Mouse (Mus musculus) hindbrain, postnatal 0 days (tissue): ENCODE data around the gene Tmem132b. TPM values are rescaled to one million over a fixed set of nuclear protein-coding genes. Genes with fewer than 3 reads are reported as not detected.

Experiments
- ATAC-seq: fragments of 200-750 bp; cut with Nextera tagmentation; 2 replicates; pipeline ENCODE4 v1.8.0; 2017; ENCODE audit warnings: mild to moderate bottlenecking, moderate TSS enrichment, moderate library complexity
- DNase-seq: peaks from one replicate; pipeline ENCODE4 v3.0.0-alpha.2; 2015; ENCODE audit warnings: low spot score
- H3K27ac ChIP-seq: fragments of 300-500 bp; sonication (generic); 2 replicates; pipeline ENCODE4 v1.5.1; 2014; ENCODE audit warnings: mild to moderate bottlenecking
- H3K27me3 ChIP-seq: fragments of 300-500 bp; sonication (generic); 2 replicates; pipeline ENCODE4 v1.6.1; 2014; ENCODE audit warnings: low read length, mixed read lengths; ENCODE audit not compliant: insufficient read depth
- H3K36me3 ChIP-seq: fragments of 300-500 bp; sonication (generic); 2 replicates; pipeline ENCODE4 v1.6.1; 2014; ENCODE audit warnings: low read length, mixed read lengths; ENCODE audit not compliant: insufficient read depth
- H3K4me1 ChIP-seq: fragments of 300-500 bp; sonication (generic); 2 replicates; pipeline ENCODE4 v1.6.1; 2014; ENCODE audit warnings: antibody characterized with exemption, low read length, mixed read lengths; ENCODE audit not compliant: insufficient read depth
- H3K4me2 ChIP-seq: fragments of 300-500 bp; sonication (generic); 2 replicates; pipeline ENCODE4 v1.6.1; 2014; ENCODE audit warnings: low read depth, mild to moderate bottlenecking, low read length, moderate library complexity, mixed read lengths
- H3K4me3 ChIP-seq: fragments of 300-500 bp; sonication (generic); 2 replicates; pipeline ENCODE4 v1.5.1; 2014; ENCODE audit warnings: low read length
- H3K9ac ChIP-seq: fragments of 300-500 bp; sonication (generic); replicated peaks from 2 replicates; pipeline ENCODE4 v1.6.1; 2014; ENCODE audit warnings: mild to moderate bottlenecking, low read length, moderate library complexity, mixed read lengths
- H3K9me3 ChIP-seq: fragments of 300-500 bp; sonication (generic); 2 replicates; pipeline ENCODE4 v1.6.1; 2016; ENCODE audit warnings: low read length, mixed read lengths
- CTCF ChIP-seq: IDR thresholded peaks from 2 replicates; pipeline ENCODE4 v1.5.1; 2016; ENCODE audit warnings: antibody characterized with exemption, control low read depth, low read depth
- WGBS: fragments of 180-500 bp; shearing (Covaris S2); extraction: QIAGEN DNeasy Blood & Tissue Kit; methylation state at CpG from one replicate; pipeline ENCODE4 v1.1.7; 2014; 5-methylcytosine and 5-hydroxymethylcytosine counted together
- polyA plus RNA-seq: library from polyadenylated mRNA; unstranded; fragments of >200 nt; fragmentation: Nextera tagmentation; extraction: Ambion mirVana; gene quantifications from 2 replicates; pipeline ENCODE4 v1.2.1, GENCODE M21; 2015
- total RNA-seq: library from RNA; depleted of rRNA; stranded (reverse); fragments of >200 nt; gene quantifications from 2 replicates; pipeline ENCODE4 v1.2.3, GENCODE M21; 2014

Tmem132b gene
- total and polyA plus RNA-seq, 2 experiments from 2014 or later, result 6.9 to 45.9 TPM

DNA sequence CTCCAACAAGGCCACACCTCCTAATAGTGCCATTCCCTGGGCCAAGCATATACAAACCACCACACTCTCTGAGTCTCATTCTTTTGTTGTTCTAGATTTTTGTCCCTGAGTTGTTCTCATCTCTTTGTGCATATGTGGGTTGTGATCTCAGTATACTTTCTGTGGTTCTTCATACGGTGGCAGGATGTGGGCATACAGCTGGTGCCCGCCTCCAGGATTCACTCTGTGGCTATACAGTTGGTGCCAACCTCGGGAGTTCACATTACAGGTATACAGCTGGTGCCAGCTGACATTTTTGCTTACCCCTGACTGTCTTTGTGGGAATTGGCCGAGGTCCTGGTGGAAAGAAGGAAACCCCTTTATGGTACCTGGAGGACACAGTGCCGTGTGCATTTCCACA, 53.6 kb downstream of the Tmem132b start:
- 90% methylated on average over 5 of the region's 5 CpGs for WGBS

DNA sequence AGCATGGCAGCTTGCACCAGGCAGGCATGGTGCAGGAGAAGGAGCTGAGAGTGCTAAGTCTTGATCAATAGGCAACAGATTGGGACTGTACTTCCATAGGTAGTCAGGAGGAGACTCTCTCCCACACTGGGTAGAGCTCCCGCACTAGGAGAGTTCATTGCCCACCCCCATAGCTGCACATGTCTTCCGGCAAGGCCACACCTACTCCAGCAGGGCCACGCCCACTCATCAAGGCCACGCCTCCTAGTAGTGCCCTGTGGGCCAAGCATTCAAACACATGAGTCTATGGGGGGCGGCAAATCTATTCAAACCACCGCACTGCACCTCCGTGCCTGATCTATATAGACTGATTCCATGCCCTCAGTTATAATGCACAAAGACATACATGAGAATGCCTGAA, 56.6 kb downstream of the Tmem132b start:
- H3K27ac ChIP-seq, result no peak overlapping the region
- no peak overlapping the region for H3K4me2 ChIP-seq
- peaks cover 7% of the 10 kb centered on the region; the same call in 1 of the 2 replicates for H3K4me1 ChIP-seq
- H3K9me3 ChIP-seq, result no peaks in the 10 kb centered on the region
- no peaks in the 10 kb centered on the region for H3K36me3 ChIP-seq
- H3K27me3 ChIP-seq, result no peaks in the 10 kb centered on the region
- no peak overlapping the region for H3K9ac ChIP-seq
- 67% methylated on average over 7 of the region's 7 CpGs for WGBS
- no peak for TF ChIP-seq CTCF
- DNase-seq (no peak), ATAC-seq (no peak)
- no peak overlapping the region for H3K4me3 ChIP-seq

More for the DNA sequence above, 53.6 kb downstream of the Tmem132b start:
- no peaks in the 10 kb centered on the region for H3K9me3 ChIP-seq
- peaks cover 7% of the 10 kb centered on the region; the same call in 1 of the 2 replicates for H3K4me1 ChIP-seq
- H3K9ac ChIP-seq, result no peak overlapping the region
- H3K36me3 ChIP-seq, result no peaks in the 10 kb centered on the region
- no peak for DNase-seq
- H3K27ac ChIP-seq, result no peak overlapping the region
- TF ChIP-seq CTCF, result no peak
- H3K27me3 ChIP-seq, result no peaks in the 10 kb centered on the region
- ATAC-seq, result no peak
- H3K4me3 ChIP-seq, result no peak overlapping the region
- H3K4me2 ChIP-seq, result no peak overlapping the region

DNA sequence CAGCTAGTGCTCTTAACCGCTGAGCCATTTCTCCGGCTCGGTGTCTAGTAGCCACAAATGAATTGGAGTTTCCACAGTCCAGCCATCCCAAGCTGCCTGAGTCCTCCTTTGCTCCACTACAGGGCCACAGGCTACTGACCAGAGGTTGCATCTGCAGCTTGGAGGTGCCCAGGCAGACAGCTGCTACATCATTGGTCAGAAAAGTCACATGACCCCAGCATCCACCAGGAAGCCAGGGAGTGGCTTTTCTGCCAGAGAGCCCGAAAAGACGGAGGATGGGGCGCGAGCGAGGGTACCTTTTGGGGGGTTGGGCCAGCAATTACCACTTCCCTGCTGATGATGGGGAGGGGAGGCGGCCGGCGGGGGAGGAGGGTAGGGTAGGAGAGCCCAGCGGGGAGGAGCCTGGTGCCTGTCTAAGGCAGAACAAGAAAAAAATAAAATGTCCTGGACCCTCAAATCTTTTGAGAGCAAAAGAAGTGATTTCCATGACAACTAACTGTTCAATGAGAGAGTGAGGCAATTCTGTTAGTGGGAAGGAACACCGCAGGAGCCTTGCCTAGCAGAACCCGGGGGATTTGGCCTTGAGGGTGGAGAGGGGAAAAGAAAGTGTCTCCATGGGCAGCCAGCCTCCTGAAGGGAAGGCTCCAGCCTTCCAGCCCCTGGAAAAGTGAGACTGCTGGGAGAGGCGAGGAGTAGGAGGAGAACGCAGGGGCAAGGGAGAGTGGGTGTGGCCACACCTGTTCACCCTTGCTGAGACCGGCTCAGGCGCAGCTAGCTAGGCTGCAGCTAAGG, 57.5 kb downstream of the Tmem132b start:
- H3K27ac ChIP-seq, result no peak overlapping the region
- H3K36me3 ChIP-seq, result no peaks in the 10 kb centered on the region
- no peaks in the 10 kb centered on the region for H3K9me3 ChIP-seq
- peak overlapping the region; percentile 54 for H3K4me2 ChIP-seq
- no peaks in the 10 kb centered on the region for H3K27me3 ChIP-seq
- no peak for TF ChIP-seq CTCF
- H3K9ac ChIP-seq, result 0 out of 2 replicates have a peak overlapping the region, but pooled peaks have one; percentile 26
- WGBS, result 5% methylated on average over 18 of the region's 18 CpGs
- peaks cover 7% of the 10 kb centered on the region; the same call in 1 of the 2 replicates for H3K4me1 ChIP-seq
- peak; percentile 79; the same call in 1 of the 2 replicates for ATAC-seq
- DNase-seq, result peak; percentile 64
- H3K4me3 ChIP-seq, result peak overlapping the region; percentile 18

DNA sequence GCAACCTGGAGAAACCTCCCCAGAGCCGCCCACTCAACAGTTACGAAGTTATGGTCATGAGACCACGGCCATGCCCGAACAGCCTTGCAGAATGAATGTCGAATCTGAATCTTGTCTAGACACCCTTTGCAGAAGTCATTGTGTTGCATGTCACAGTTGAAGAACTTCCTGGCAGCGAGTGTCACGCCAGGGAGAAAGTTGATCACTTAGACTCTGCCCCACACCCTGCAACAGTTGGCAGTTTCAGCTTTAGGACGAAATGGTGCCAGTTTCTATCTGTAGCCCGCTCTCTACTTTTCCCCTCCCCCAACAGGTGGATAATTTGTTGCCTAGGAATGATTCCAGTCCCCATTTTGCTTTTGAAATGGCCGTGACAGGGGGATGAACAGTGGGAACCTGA, 66.5 kb downstream of the Tmem132b start:
- Histone ChIP-seq H3K9me3 (no peaks in the 10 kb centered on the region), H3K4me3 (no peak overlapping the region), H3K9ac (no peak overlapping the region), H3K27ac (no peak overlapping the region), H3K27me3 (no peaks in the 10 kb centered on the region), H3K36me3 (no peaks in the 10 kb centered on the region), H3K4me1 (no peaks in the 10 kb centered on the region), H3K4me2 (no peak overlapping the region)
- no peak for ATAC-seq
- no peak for TF ChIP-seq CTCF
- 70% methylated on average over 10 of the region's 10 CpGs for WGBS
- DNase-seq, result no peak

DNA sequence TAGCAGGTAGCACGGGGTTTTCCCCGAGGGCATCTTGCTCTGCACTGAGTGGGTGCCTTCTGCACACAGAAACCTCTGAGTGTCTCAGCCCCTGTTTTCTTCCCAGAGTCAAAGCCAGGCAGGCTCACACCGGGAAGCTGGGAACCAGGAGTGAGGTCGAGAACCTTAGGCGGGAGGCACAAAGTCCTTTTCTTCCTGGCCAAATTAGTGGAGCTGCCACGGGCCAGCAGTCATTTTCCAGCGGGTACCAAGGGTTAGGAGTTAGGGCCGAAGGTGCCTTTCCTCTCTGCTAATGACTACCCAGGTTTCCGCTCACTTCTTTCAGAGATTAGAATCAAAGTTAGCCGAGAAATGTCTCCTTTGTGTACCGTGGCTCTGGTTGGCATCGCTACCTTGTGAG, 75.6 kb downstream of the Tmem132b start:
- Histone ChIP-seq H3K27me3 (no peaks in the 10 kb centered on the region), H3K27ac (no peak overlapping the region), H3K36me3 (no peaks in the 10 kb centered on the region), H3K4me1 (no peaks in the 10 kb centered on the region), H3K9ac (no peak overlapping the region), H3K9me3 (no peaks in the 10 kb centered on the region), H3K4me2 (no peak overlapping the region), H3K4me3 (no peak overlapping the region)
- WGBS, result 72% methylated on average over 12 of the region's 12 CpGs
- TF ChIP-seq CTCF, result no peak
- ATAC-seq, result no peak
- DNase-seq, result no peak

DNA sequence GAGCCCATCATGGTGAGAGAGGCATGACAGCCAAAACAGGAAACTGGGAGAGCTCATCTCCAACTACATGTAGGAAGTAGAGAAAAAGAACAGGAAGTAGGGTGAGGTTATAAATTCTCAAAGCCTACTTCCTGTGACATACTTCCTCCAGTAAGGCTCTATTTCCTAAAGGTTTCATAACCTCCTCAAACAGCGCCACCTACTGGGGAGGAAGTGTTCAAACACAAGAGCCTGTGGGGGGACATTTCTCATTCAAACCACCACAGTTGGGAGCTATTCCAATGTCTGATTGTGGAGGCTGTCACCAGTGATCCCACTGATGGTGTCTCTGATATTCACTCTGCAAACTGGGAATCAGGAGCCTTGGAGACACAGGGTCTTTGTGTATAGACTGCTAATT, 78.4 kb downstream of the Tmem132b start:
- no peak for ATAC-seq
- WGBS, result 67% methylated on average over 1 of the region's 1 CpGs

DNA sequence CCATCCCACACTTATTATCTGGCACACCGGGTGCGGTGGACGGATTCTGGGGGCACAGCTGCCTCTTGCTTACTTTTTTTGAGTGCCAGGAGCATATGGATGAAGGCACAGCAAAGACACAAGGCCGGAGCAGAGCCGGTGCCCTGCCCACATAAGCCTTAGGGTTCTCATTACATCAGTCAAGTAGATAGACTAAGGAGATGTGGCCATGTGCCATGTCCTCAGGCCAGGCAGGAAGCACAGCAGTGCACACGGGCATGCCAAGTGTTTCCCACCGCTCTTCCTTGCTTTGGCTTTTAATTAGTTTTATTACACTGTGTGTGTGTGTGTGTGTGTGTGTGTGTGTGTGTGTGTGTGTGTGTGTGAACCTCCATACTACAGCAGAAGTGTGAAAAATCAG, 80.9 kb downstream of the Tmem132b start:
- H3K4me3 ChIP-seq, result no peak overlapping the region
- H3K9ac ChIP-seq, result no peak overlapping the region
- ATAC-seq (peak; percentile 21; the same call in 1 of the 2 replicates), DNase-seq (peak; percentile 57)
- no peaks in the 10 kb centered on the region for H3K27me3 ChIP-seq
- H3K9me3 ChIP-seq, result 0 out of 2 replicates have a peak, but pooled peaks cover 4% of the 10 kb centered on the region
- no peak overlapping the region for H3K27ac ChIP-seq
- H3K4me2 ChIP-seq, result no peak overlapping the region
- WGBS, result 52% methylated on average over 7 of the region's 7 CpGs
- H3K36me3 ChIP-seq, result no peaks in the 10 kb centered on the region
- TF ChIP-seq CTCF, result no peak
- H3K4me1 ChIP-seq, result no peaks in the 10 kb centered on the region

More for the DNA sequence above, 78.4 kb downstream of the Tmem132b start:
- H3K4me1 ChIP-seq, result no peaks in the 10 kb centered on the region
- no peak overlapping the region for H3K4me3 ChIP-seq
- H3K9ac ChIP-seq, result no peak overlapping the region
- no peaks in the 10 kb centered on the region for H3K27me3 ChIP-seq
- no peaks in the 10 kb centered on the region for H3K36me3 ChIP-seq
- no peak overlapping the region for H3K27ac ChIP-seq
- peak; percentile 32 for DNase-seq
- peak; percentile 42; the same call in 1 of the 2 replicates for TF ChIP-seq CTCF
- H3K4me2 ChIP-seq, result no peak overlapping the region
- H3K9me3 ChIP-seq, result no peaks in the 10 kb centered on the region
